Mouse (Mus musculus) thymus, adult 2 months (tissue): ENCODE data around the gene Napsa.

Source experiments
- CTCF ChIP-seq: fragments of 200-500 bp; IDR thresholded peaks from 2 replicates; pipeline ENCODE4 v1.5.1; 2012; ENCODE audit warnings: mild to moderate bottlenecking, control low read depth, low read length, moderate library complexity, borderline replicate concordance; ENCODE audit not compliant: control insufficient read depth, poor library complexity, insufficient read depth; ENCODE audit errors: extremely low read depth
- POLR2A ChIP-seq: fragments of 200-500 bp; IDR thresholded peaks from 2 replicates; pipeline ENCODE4 v1.6.1; 2012; ENCODE audit warnings: mild to moderate bottlenecking, low read length, control low read depth, moderate library complexity; ENCODE audit not compliant: control insufficient read depth, poor library complexity, insufficient read depth; ENCODE audit errors: extremely low read depth

DNA sequence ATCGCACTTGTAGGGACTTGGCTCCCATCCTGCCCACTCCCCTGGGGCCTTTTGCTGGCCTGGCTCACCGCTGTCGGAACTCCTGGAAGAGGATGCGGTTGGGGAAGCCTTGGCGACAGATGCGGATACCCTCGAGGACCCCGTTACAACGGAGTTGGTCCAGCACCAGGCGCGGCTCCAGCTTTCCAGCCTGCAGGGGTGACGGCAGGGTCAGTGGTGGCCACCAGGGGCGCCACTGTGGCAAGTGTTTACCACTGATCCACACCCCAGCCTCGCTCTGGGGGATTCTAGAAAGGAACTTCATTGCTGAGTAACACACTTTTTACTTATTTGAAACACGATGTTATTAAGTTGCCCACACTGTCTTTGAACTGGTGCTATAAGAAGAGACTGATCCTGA, 61.2 kb downstream of the Napsa start:
- TF ChIP-seq CTCF, result peak; percentile 38; the same call in 1 of the 2 replicates
- no peak for TF ChIP-seq POLR2A
